Mouse (Mus musculus) mesoderm, embryonic 11.5 days (tissue): ENCODE measurements at regions not wholly inside any gene's neighbourhood (a gene's known extent, or its start where the extent isn't known, plus 50 kb on each side); places are given as distances from the start of the nearest gene placed in this dataset.

Experiments used
- DNase-seq: peaks from one replicate; pipeline ENCODE4 v3.0.0-alpha.2; 2012; ENCODE audit warnings: low read depth, low spot score

DNA sequence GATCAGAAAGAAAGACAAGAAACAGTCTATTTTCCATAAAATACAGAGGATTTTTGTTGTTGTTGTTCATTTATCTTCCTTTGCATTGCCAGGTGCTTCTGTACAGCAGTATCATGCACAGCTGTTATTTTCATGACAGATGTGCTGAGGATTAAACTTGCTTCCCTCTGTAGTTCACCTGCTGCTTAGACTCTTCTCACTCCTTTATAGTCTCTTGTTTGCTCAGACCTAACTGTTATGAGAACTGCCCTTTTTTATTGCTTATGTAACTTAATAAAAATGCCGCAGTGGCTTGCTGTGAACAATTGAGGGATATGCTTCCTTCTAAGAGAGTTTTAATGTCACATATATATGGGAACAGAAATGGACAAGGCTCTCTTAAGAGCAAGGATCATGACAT is 467.1 kb downstream of the Adcyap1 start:
- no peak for DNase-seq

DNA sequence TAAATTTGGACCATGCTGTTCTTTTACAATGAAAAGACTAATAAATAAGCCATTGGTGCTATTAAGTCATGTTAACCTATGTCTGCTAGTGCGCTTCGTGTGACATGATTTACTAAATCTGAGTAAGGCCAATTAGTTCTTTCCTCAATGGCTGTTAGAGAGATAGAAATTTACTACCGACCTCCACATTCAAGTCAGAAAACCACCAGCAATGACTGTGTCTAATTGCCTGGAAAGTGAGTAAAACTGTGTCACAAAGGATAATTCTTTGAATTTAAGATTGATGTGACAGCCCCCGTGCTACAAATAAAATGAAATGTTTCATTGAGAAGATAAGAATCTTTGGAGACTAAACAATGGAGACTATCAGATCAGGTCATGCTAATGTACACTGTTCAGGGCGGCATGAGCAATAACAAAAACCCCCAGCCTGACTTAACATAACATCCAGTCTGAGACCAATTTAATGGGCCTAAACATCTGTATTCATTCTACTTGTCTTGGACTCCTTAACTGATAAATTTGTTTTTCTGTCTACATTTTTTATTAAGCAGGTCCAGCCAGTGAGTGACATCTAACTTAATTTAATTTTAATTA is 477.6 kb downstream of the Adcyap1 start:
- peak; percentile 48 for DNase-seq

DNA sequence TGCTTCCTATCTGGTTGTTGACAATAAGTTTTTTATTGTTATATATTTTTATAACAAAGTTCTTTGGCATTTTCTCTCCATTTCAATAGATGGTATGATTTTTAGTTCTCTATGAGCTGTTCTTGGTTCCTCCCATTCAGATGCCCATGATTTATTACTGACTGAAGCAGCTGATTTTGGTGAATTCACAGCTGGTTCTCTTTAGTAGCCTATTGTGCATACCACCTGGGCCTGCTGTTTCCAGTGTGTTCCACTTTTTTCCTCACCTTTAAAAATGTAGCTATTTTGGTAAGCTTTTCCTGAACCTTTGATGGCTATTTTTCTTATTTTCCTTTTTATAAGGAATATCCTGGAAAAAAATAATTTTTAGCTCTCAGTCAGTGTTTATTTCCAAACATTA is 501.9 kb downstream of the Adcyap1 start:
- peak; percentile 28 for DNase-seq

DNA sequence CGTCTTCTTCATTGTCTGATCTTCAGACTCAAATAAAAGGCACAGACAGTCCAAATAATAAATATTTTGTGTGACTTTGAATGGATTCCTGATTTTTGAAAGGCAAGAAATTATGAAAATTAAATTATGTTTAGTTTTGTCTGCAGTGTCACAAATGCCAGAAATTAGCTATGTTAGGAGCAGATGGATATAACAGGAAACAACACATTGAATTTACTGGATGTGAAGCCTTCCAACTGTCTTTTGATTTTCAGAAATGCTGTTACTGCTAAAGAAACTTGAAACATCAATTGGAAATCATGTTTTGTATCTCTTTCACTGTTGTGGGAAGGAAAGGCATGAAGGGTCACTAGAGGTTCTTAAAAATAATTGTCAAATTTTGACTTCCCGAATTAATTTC is 518.8 kb downstream of the Adcyap1 start:
- no peak for DNase-seq

DNA sequence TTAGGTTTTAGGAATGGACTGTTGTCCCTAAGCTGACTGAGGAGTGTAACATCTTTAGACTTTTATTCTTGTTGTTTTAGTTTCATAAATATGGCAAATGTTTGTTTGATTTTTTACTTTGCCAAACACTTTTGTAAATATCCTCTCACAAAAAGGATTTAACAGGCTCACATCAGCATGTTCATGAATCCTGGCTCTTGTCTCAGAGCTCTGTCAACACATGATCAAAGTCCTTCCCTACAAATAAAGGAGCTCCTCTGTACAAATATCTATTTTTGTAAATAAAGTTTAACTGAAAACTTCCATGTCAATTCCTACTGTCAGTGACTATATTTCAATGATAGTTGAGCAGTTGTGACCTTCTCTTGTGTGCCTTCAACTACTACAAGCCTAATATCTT is 542.5 kb downstream of the Adcyap1 start:
- no peak for DNase-seq

DNA sequence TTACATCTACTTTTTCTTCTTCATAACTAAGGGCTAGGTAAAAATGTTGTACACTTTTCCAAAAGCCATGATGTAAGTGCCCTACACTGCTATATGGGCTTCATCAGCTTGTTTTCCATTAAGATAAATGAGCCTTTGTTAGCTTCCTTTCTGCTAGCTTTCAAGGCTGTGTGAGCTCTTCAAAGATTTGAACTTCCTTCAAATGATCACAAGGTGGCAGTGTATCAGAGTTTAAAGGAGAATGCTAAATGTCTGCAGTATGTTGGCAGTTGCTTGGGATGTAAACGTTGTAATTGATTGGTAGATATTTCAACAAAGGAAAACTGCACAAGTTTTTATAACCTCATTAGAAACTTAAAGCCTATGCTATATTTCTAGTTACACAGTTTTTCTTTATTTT is 563.5 kb downstream of the Adcyap1 start:
- peak; percentile 50 for DNase-seq
